Mouse (Mus musculus): ENCODE data around the gene Clec2g. TPM values are rescaled to one million over a fixed set of nuclear protein-coding genes. Genes with fewer than 3 reads are reported as not detected.
"Not testable (repeated sequence)": the region's sequence is repeated elsewhere in the genome, so short reads cannot be mapped to it uniquely, and the experiment has no call there.

Gene Clec2g
- polyA plus RNA-seq, 1 experiment from 2014 or later, result 0.38 TPM

DNA sequence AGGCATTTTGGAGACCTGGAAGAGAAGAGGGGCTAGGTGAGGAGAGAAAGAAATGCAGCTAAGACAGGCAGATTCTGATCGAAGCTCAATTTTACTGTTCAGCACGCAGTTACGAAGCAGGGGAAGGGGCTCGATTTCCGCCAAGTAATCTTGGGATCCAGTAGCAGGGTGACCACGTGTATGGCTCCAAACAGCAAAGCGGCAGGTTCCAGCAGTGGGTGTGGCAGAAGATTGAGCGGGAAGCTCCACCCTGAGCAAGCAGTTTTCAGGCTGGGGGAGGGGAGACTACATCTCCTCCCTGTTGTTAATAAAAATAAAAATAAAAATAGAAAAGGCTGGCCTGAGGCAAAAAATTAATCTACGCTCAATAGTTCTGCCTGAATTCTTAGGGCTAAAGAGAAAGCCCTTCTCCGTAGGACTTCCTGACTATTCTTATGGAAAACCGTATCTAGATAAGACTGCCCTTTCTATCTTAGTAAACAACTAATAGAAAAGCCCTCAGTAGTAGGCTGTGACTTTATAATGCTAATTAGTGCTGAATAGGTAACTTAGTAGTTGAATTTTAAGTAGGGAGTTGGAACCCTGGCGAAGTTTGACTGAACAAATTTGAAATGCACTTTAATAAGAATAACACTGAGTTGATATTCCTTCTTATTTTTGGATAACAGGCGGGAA, 62.7 kb downstream of the Clec2g start:
- 61% methylated on average over 13 of the region's 13 CpGs for WGBS
- Histone ChIP-seq H3K4me3 (no peak overlapping the region), H3K9ac (no peak overlapping the region)

DNA sequence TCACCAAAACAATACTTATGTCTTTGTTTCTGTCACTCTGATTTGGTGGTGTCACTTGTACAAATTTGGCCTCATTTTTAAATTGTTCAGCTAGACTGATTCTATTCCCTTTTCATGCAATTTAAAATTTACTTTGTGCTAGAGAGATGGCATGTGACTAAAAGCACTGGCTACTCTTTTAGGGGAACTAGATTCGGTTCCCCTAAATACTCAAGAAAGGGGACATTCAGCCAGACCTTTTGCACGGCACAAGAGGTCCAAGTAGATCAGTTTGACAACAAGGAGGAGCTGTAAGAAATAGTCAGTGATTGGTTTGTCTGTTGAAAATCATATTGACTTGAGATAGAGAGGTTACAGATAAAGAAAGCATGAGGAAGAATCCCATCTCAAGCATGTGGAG, 67.2 kb downstream of the Clec2g start:
- no peaks in the 10 kb centered on the region for H3K9me3 ChIP-seq
- 87% methylated on average over 2 of the region's 2 CpGs for WGBS
- no peak for ATAC-seq (ENCODE audit: insufficient number of reproducible peaks, insufficient read depth, low FRiP score, low TSS enrichment, low read depth)
- H3K36me3 ChIP-seq, result peaks cover 3% of the 10 kb centered on the region; the same call in 1 of the 2 replicates
- no peak overlapping the region for H3K4me3 ChIP-seq
- H3K4me2 ChIP-seq, result no peak overlapping the region
- peaks cover 6% of the 10 kb centered on the region; the same call in 1 of the 2 replicates for H3K4me1 ChIP-seq
- H3K27me3 ChIP-seq, result no peaks in the 10 kb centered on the region
- H3K9ac ChIP-seq, result no peak overlapping the region
- no peak overlapping the region for H3K27ac ChIP-seq

More for the DNA sequence above, 62.7 kb downstream of the Clec2g start:
- Histone ChIP-seq H3K27me3 (no peaks in the 10 kb centered on the region), H3K4me2 (peak overlapping the region; percentile 33), H3K36me3 (no peaks in the 10 kb centered on the region), H3K27ac (no peak overlapping the region), H3K9me3 (no peaks in the 10 kb centered on the region), H3K4me1 (peaks cover 28% of the 10 kb centered on the region)
- no peak for ATAC-seq (ENCODE audit: insufficient number of reproducible peaks, insufficient read depth, low FRiP score, low TSS enrichment, low read depth)

DNA sequence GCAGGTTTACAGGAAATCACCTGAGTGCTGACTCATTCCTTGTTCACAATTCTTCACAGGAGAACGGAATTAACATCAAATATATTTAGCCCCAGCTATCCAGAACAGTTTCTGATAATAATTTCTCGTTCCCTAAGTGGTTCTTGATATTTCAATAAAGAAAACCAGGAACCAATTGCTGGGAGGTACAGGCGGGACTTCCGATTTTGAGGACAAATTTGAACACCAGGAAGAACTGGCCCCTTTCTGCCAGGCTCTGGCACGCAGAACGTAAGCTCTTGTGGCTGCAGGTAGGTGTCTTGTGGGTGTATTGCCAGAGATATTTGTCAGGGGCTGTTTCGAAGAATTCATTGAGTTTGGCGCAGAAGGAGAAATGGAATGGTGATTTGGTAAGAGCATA, 74.4 kb downstream of the Clec2g start:
- no peak overlapping the region for H3K27ac ChIP-seq
- H3K4me2 ChIP-seq, result no peak overlapping the region
- H3K9ac ChIP-seq, result no peak overlapping the region
- H3K36me3 ChIP-seq, result peaks cover 3% of the 10 kb centered on the region; the same call in 1 of the 2 replicates
- ATAC-seq (ENCODE audit: insufficient number of reproducible peaks, insufficient read depth, low FRiP score, low TSS enrichment, low read depth), result no peak
- H3K9me3 ChIP-seq, result no peaks in the 10 kb centered on the region
- no peaks in the 10 kb centered on the region for H3K27me3 ChIP-seq
- H3K4me1 ChIP-seq, result no peaks in the 10 kb centered on the region
- no peak overlapping the region for H3K4me3 ChIP-seq
- WGBS, result 87% methylated on average over 8 of the region's 8 CpGs

DNA sequence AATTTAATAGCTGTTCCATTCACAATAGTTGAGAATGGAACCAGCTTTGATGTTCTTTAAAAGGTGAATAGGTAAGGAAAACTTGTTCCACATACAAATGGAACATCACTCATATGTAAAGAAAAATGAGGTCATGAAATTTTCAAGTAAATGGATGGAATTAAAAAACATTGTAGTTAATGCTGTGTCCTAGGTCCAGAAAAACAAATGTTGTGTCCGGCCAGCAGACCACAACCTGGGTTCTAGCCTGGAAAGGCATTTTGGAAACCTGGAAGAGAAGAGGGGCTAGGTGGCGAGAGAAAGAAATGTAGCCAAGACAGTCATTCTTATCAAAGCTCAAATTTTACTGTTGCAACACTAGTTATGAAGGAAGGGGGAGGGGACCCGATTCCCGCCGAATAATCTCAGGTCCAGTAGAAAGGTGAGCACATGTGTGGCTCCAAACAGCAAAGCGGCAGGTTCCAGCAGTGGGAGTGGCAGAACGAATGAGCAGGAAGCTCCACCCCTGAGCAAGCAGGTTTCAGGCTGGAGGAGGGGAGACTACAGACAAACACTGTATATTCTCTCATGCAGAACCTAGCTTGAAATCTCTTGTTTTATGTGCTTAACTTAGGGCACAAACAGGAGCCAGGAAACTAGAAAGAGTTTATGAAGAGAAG, 75.8 kb downstream of the Clec2g start:
- not testable (repeated sequence) for H3K4me1 ChIP-seq; ATAC-seq (ENCODE audit: insufficient number of reproducible peaks, insufficient read depth, low FRiP score, low TSS enrichment, low read depth); H3K4me2 ChIP-seq; H3K27ac ChIP-seq; H3K9me3 ChIP-seq; H3K27me3 ChIP-seq; H3K9ac ChIP-seq; H3K36me3 ChIP-seq; H3K4me3 ChIP-seq
- 72% methylated on average over 7 of the region's 7 CpGs for WGBS

DNA sequence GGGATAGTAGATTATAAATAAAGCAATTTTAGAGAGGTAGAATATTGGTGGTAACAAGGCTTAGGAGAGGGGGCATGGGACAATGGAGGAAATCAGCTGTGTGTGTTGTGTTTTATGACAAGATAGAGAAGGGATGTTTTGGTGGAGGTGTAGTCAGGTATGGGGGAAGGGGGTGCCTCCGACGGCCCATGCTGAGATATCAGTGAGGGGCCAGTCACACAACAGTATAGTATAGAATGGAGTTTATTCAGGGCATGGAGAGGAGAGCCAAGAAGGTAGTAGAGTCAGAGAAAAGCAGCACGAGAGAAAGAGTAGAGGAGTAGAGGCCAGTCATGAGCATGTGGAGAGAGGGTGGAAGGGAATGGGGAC, 76.3 kb downstream of the Clec2g start:
- no peak overlapping the region for H3K9ac ChIP-seq
- no peak for ATAC-seq (ENCODE audit: insufficient number of reproducible peaks, insufficient read depth, low FRiP score, low TSS enrichment, low read depth)
- no peaks in the 10 kb centered on the region for H3K4me1 ChIP-seq
- H3K4me2 ChIP-seq, result no peak overlapping the region
- H3K27ac ChIP-seq, result no peak overlapping the region
- WGBS, result 82% methylated on average over 3 of the region's 3 CpGs
- no peaks in the 10 kb centered on the region for H3K9me3 ChIP-seq
- H3K4me3 ChIP-seq, result no peak overlapping the region
- H3K27me3 ChIP-seq, result no peaks in the 10 kb centered on the region
- H3K36me3 ChIP-seq, result peaks cover 3% of the 10 kb centered on the region; the same call in 1 of the 2 replicates

DNA sequence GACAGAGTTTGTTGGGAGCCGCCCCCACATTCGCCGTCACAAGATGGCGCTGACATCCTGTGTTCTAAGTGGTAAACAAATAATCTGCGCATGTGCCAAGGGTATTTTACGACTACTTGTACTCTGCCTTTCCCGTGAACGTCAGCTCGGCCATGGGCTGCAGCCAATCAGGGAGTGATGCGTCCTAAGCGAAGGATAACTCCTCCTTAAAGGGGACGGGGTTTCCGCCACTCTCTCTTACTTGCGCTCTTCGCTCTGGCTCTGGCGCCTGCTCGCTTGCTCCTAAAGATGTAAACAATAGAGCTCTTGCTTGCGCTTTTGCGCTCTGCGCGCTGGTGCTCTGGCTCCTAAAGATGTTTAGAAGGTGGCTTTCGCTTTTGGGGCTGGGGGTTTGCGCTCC, 77.8 kb downstream of the Clec2g start:
- H3K4me1 ChIP-seq; H3K4me2 ChIP-seq; H3K9ac ChIP-seq; H3K36me3 ChIP-seq; H3K9me3 ChIP-seq; ATAC-seq (ENCODE audit: insufficient number of reproducible peaks, insufficient read depth, low FRiP score, low TSS enrichment, low read depth); H3K4me3 ChIP-seq; H3K27ac ChIP-seq; H3K27me3 ChIP-seq: not testable (repeated sequence)
- 97% methylated on average over 21 of the region's 23 CpGs for WGBS

DNA sequence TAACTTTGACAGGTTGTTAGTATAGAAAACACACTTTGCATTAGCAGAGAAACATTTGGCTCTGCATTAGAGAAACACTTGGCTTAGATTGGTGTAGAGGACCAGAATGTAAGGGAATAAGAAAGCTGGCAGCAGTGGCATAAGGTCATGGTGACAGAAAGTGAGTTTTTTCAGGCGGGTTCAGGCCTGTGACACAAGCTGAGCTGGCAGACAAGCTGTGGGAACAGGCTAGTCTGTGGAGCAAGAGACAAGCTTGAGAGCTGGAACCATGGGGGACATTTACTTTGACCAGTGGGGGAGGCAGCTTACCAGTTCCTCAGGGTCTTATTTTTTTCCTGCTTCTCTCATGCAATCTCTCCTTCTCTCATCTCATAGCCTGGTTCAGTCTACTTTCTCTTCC, 78.8 kb downstream of the Clec2g start:
- H3K4me2 ChIP-seq, result no peak overlapping the region
- no peak for ATAC-seq (ENCODE audit: insufficient number of reproducible peaks, insufficient read depth, low FRiP score, low TSS enrichment, low read depth)
- H3K27ac ChIP-seq, result no peak overlapping the region
- no peaks in the 10 kb centered on the region for H3K4me1 ChIP-seq
- H3K4me3 ChIP-seq, result no peak overlapping the region
- no peaks in the 10 kb centered on the region for H3K9me3 ChIP-seq
- H3K9ac ChIP-seq, result no peak overlapping the region
- H3K36me3 ChIP-seq, result no peaks in the 10 kb centered on the region
- 79% methylated on average over 1 of the region's 1 CpGs for WGBS
- H3K27me3 ChIP-seq, result no peaks in the 10 kb centered on the region

DNA sequence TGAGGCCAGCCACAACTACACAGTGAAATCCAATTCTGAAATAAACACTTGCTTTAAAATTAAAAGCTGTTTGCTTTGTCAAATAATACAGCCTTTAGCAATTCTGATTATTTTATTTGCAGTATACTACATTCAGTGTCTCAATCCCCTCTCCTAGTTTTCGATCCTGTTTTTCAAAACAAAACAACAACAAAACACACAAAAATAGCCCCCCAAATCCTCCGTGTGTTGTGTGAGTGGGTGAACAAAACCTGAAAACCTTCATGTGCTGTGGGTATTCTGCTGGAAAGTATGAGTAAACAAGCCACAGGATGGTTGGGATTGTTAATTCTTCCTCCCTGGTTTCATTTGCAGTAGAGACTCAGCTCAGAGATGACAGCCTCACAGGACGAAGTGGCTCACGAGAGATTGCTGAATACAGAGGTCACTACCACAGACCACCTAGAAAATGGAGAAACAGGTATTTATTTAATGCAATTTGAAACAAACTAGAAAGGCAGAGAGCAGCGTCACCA, 79.6 kb downstream of the Clec2g start:
- no peaks in the 10 kb centered on the region for H3K36me3 ChIP-seq
- H3K4me2 ChIP-seq, result no peak overlapping the region
- no peaks in the 10 kb centered on the region for H3K27me3 ChIP-seq
- H3K27ac ChIP-seq, result 0 out of 2 replicates have a peak overlapping the region, but pooled peaks have one; percentile 33
- H3K4me3 ChIP-seq, result no peak overlapping the region
- no peaks in the 10 kb centered on the region for H3K9me3 ChIP-seq
- ATAC-seq (ENCODE audit: insufficient number of reproducible peaks, insufficient read depth, low FRiP score, low TSS enrichment, low read depth), result no peak
- H3K9ac ChIP-seq, result no peak overlapping the region
- WGBS, result 65% methylated on average over 5 of the region's 5 CpGs
- H3K4me1 ChIP-seq, result no peaks in the 10 kb centered on the region

DNA sequence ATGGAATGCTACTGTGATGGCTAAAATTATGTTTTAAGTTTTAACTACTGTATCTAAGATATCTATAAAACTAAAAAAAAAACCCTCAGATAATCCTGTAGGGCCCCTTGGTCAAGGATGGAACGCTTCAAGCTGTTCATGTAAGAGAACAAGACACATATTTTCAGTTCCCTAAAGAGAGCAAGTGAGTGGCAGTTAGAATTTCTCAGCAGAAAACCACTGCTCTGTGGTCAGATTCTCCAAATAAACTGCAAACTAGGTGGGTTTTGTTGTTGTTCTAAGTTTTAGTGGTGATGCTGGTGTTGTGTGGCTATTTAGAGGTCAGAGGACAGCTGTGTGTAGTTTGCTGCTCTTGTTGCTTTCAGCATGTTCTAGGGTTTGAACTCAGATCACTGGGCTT, 80.2 kb downstream of the Clec2g start:
- Histone ChIP-seq H3K9me3 (no peaks in the 10 kb centered on the region), H3K27ac (no peak overlapping the region; the same call in 1 of the 2 replicates), H3K36me3 (no peaks in the 10 kb centered on the region), H3K4me1 (no peaks in the 10 kb centered on the region), H3K4me2 (no peak overlapping the region), H3K9ac (no peak overlapping the region), H3K27me3 (no peaks in the 10 kb centered on the region), H3K4me3 (no peak overlapping the region)
- ATAC-seq (ENCODE audit: insufficient number of reproducible peaks, insufficient read depth, low FRiP score, low TSS enrichment, low read depth), result no peak
- 64% methylated on average over 1 of the region's 1 CpGs for WGBS

DNA sequence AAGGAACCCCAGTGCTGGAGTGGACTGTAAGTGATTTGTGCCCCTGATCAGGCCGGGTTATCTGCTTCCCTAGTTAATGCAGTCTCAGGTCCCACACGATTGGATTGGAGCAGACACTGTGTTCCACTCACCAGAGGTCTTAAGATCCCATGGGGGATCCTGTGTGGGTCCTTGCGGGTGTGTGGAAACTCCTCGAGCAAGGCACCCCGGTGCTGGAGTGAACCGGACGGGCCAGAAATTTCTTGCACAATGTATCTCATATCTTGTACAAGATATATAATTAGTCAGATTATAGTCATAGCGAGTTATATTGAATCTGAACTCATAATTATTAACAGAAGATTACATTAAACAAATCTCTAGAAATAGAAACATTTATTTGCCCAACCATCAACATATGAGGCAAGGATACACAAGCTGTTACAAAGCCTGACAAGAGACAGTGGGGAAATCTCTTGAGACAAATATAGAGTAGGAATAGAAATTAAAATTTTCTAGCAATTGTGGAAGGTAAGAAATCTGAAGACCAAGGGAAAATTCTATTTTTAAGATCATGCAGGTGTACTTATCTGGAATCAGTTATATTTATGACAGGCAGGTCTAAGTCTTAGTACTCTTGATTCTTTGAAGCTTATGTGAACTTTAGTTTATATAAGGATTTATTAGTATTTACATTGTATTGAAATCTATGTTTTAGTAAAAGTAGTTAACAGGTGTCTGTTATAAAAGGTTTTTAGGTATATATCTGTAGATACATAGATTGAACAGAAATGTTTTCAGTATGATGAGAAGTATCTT, 93.5 kb downstream of the Clec2g start:
- H3K4me1 ChIP-seq, result no peaks in the 10 kb centered on the region
- no peak overlapping the region for H3K9ac ChIP-seq
- no peak overlapping the region for H3K27ac ChIP-seq
- H3K4me3 ChIP-seq, result no peak overlapping the region
- no peak overlapping the region for H3K4me2 ChIP-seq
- H3K9me3 ChIP-seq, result no peaks in the 10 kb centered on the region
- no peak for ATAC-seq (ENCODE audit: insufficient number of reproducible peaks, insufficient read depth, low FRiP score, low TSS enrichment, low read depth)
- H3K36me3 ChIP-seq, result no peaks in the 10 kb centered on the region
- no peaks in the 10 kb centered on the region for H3K27me3 ChIP-seq
- WGBS, result 89% methylated on average over 8 of the region's 8 CpGs

DNA sequence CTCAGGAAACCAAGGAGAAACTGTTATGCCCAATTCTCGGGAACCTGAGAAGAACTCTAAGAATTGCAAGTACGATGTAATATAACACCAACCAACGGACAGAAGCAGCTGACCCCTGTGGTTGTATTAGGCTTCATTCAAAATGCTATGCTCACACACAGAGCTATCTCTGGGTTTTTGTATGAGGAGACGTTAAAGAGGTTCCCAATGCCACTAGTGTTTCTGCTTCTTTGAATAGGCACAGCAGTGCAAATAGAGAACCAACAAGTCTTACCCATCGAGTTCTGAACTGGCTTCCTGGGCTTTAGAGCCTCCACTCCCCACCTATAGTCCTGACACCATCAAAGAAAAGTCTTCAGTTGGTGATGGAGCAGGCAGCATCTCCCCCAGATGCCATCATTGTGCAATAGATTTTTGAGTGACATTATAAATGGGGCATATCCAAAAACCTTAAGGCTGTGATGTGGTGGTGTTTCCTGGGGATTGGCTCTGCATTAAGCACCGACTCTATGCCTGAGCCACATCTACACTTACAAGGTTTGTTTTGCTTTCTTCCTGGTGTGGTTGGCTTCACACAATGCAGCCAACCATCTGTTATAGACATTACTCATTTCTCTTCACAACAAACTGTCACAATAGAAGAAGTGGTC, 96.1 kb downstream of the Clec2g start:
- WGBS, result 52% methylated on average over 6 of the region's 6 CpGs
- H3K4me3 ChIP-seq, result no peak overlapping the region

More for the DNA sequence above, 96.1 kb downstream of the Clec2g start:
- H3K36me3 ChIP-seq, result no peaks in the 10 kb centered on the region
- no peaks in the 10 kb centered on the region for H3K4me1 ChIP-seq
- H3K27me3 ChIP-seq, result no peaks in the 10 kb centered on the region
- no peak overlapping the region for H3K9ac ChIP-seq
- H3K27ac ChIP-seq, result no peak overlapping the region
- no peak for ATAC-seq (ENCODE audit: insufficient number of reproducible peaks, insufficient read depth, low FRiP score, low TSS enrichment, low read depth)
- no peak overlapping the region for H3K4me2 ChIP-seq
- no peaks in the 10 kb centered on the region for H3K9me3 ChIP-seq
